Mouse (Mus musculus) megakaryocyte, embryonic 14.5 days (primary cell): ENCODE data around the gene Gm2a.

Source experiments
- FLI1 ChIP-seq: IDR thresholded peaks from 2 replicates; pipeline ENCODE4 v1.6.1; 2012; ENCODE audit warnings: low read length, inconsistent platforms, mixed read lengths
- GATA1 ChIP-seq: IDR thresholded peaks from 3 replicates; pipeline ENCODE4 v1.6.1; 2012; ENCODE audit warnings: mixed read lengths, low read length, inconsistent platforms, borderline replicate concordance

GRCm38 (mm10) chr11:55128411-55128810, 30.5 kb downstream of the Gm2a start:
- TF ChIP-seq GATA1 (no peak), FLI1 (no peak)
